ENCODE assay signal across 17 mouse cellular contexts in the genomic region with DNA sequence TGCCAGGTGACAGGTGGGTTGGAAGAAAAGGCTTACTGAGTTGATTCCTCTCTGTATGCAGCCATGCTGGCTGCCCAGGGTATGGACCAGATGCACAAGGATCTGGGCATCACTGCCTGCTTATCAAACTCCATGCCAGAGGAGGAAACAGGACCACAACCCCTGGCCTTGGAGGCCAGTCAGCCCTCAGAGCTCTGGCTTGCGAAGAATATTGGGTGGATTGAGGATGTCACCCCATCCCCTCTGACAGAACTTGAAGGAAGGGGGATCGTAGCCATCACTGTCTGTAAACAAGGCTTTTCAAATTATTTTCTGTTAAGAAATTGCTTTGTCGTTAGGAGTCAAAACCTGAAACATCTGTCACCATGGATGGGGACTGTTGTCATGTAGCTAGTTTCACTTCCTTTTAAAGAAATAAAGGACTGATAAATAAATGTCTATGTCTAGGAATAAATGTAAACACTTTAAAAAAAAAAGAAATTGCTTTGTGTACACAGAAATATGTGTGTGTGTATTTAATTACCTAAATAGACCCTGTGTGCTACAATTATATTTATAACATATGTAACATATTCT.
"Had no signal": no experiment of that assay in that cellular context is flagged by ENCODE, and none has a peak within 500 bp of the region (broad histone marks: within the 10 kb centered on the region; RNA-seq: fewer than 3 reads in every experiment).

No protein-coding gene starts in this region.

- DNase-seq: kidney, adult 18-20 months; kidney, postnatal 14 days; kidney, postnatal 4 days; liver, embryonic 13.5 days; lung, adult 2 months; lung, postnatal 14 days; lung, postnatal 4 days; right cerebral cortex, adult 18-20 months; right cerebral cortex, postnatal 14 days; right cerebral cortex, postnatal 4 days had no signal

- H3K36me3 ChIP-seq: limb, embryonic 10.5 days; limb, embryonic 13.5 days; liver, embryonic 13.5 days; midbrain, embryonic 15.5 days; neural tube, embryonic 13.5 days; stomach, embryonic 15.5 days had no signal

- ATAC-seq: midbrain, embryonic 15.5 days had no signal

- H3K27me3 ChIP-seq: limb, embryonic 13.5 days; liver, embryonic 13.5 days; midbrain, embryonic 15.5 days; neural tube, embryonic 13.5 days; stomach, embryonic 15.5 days had no signal

- H3K9ac ChIP-seq: limb, embryonic 13.5 days; liver, embryonic 13.5 days; midbrain, embryonic 15.5 days; neural tube, embryonic 13.5 days; stomach, embryonic 15.5 days had no signal

- H3K9me3 ChIP-seq: limb, embryonic 10.5 days; limb, embryonic 13.5 days; liver, embryonic 13.5 days; midbrain, embryonic 15.5 days; neural tube, embryonic 13.5 days; stomach, embryonic 15.5 days had no signal

- H3K4me3 ChIP-seq: limb, embryonic 10.5 days; limb, embryonic 13.5 days; liver, embryonic 13.5 days; midbrain, embryonic 15.5 days; myocyte; neural tube, embryonic 13.5 days; stomach, embryonic 15.5 days had no signal

- H3K4me2 ChIP-seq: limb, embryonic 13.5 days; liver, embryonic 13.5 days; midbrain, embryonic 11.5 days; midbrain, embryonic 15.5 days; neural tube, embryonic 13.5 days; stomach, embryonic 15.5 days had no signal

- H3K4me1 ChIP-seq: midbrain, embryonic 15.5 days; stomach, embryonic 15.5 days had no signal

- H3K27ac ChIP-seq: limb, embryonic 10.5 days; limb, embryonic 13.5 days; liver, embryonic 13.5 days; midbrain, embryonic 15.5 days; neural tube, embryonic 13.5 days; stomach, embryonic 15.5 days had no signal
